Mouse (Mus musculus): Measurements from ENCODE around the gene Cd28. TPM values are rescaled to one million over a fixed set of nuclear protein-coding genes. Genes with fewer than 3 reads are reported as not detected.

The Cd28 gene
- polyA plus RNA-seq, 1 experiment from 2014 or later = 0.13 TPM

- H3K4me3 ChIP-seq (ENCODE audit: low read depth, low read length) = no peak overlapping the region
- 90% methylated on average over 2 of the region's 2 CpGs for WGBS
- H3K27ac ChIP-seq (ENCODE audit: low read depth, low read length) = no peak overlapping the region
- no peaks in the 10 kb centered on the region for H3K9me3 ChIP-seq (ENCODE audit: control insufficient read depth)
- no peak for TF ChIP-seq CTCF (IDR thresholded peaks at IDR 0.05; ENCODE audit: low read depth)
- no peak for ATAC-seq
- H3K27me3 ChIP-seq (replicated peaks; ENCODE audit: control insufficient read depth, insufficient read depth, low read length) = no peaks in the 10 kb centered on the region
- H3K36me3 ChIP-seq (ENCODE audit: control insufficient read depth, insufficient read depth) = no peaks in the 10 kb centered on the region
- H3K9ac ChIP-seq (ENCODE audit: low read depth, low read length) = no peak overlapping the region
- no peaks in the 10 kb centered on the region for H3K4me1 ChIP-seq (replicated peaks; ENCODE audit: control insufficient read depth, insufficient read depth, low read length)
- H3K4me2 ChIP-seq (replicated peaks; ENCODE audit: low read depth) = no peak overlapping the region
Observed at GRCm38 (mm10) chr1:60731940-60732339, 15.3 kb downstream of the Cd28 start.

GRCm38 (mm10) chr1:60735072-60735907 is 18.7 kb downstream of the Cd28 start:
- Histone ChIP-seq H3K27me3 (replicated peaks; ENCODE audit: control insufficient read depth, insufficient read depth, low read length) (no peaks in the 10 kb centered on the region), H3K4me1 (replicated peaks; ENCODE audit: control insufficient read depth, insufficient read depth, low read length) (no peaks in the 10 kb centered on the region), H3K4me2 (replicated peaks; ENCODE audit: low read depth) (no peak overlapping the region), H3K9ac (ENCODE audit: low read depth, low read length) (no peak overlapping the region), H3K27ac (ENCODE audit: low read depth, low read length) (no peak overlapping the region), H3K4me3 (ENCODE audit: low read depth, low read length) (no peak overlapping the region), H3K9me3 (ENCODE audit: control insufficient read depth) (no peaks in the 10 kb centered on the region), H3K36me3 (ENCODE audit: control insufficient read depth, insufficient read depth) (no peaks in the 10 kb centered on the region)
- 51% methylated on average over 12 of the region's 12 CpGs for WGBS
- no peak for ATAC-seq
- TF ChIP-seq CTCF (IDR thresholded peaks at IDR 0.05; ENCODE audit: low read depth) = no peak; the same call in 1 of the 2 replicates

GRCm38 (mm10) chr1:60735908-60736280 is 19.3 kb downstream of the Cd28 start:
- TF ChIP-seq CTCF (IDR thresholded peaks at IDR 0.05; ENCODE audit: low read depth) = no peak
- Histone ChIP-seq H3K4me3 (ENCODE audit: low read depth, low read length) (no peak overlapping the region), H3K9ac (ENCODE audit: low read depth, low read length) (no peak overlapping the region), H3K9me3 (ENCODE audit: control insufficient read depth) (no peaks in the 10 kb centered on the region), H3K36me3 (ENCODE audit: control insufficient read depth, insufficient read depth) (no peaks in the 10 kb centered on the region), H3K4me2 (replicated peaks; ENCODE audit: low read depth) (no peak overlapping the region), H3K4me1 (replicated peaks; ENCODE audit: control insufficient read depth, insufficient read depth, low read length) (no peaks in the 10 kb centered on the region), H3K27ac (ENCODE audit: low read depth, low read length) (no peak overlapping the region), H3K27me3 (replicated peaks; ENCODE audit: control insufficient read depth, insufficient read depth, low read length) (no peaks in the 10 kb centered on the region)
- 78% methylated on average over 7 of the region's 7 CpGs for WGBS
- no peak for ATAC-seq

GRCm38 (mm10) chr1:60744266-60744665 is 27.7 kb downstream of the Cd28 start:
- Histone ChIP-seq H3K4me2 (replicated peaks; ENCODE audit: low read depth) (no peak overlapping the region), H3K4me1 (replicated peaks; ENCODE audit: control insufficient read depth, insufficient read depth, low read length) (no peaks in the 10 kb centered on the region), H3K4me3 (ENCODE audit: low read depth, low read length) (no peak overlapping the region), H3K36me3 (ENCODE audit: control insufficient read depth, insufficient read depth) (no peaks in the 10 kb centered on the region), H3K9me3 (ENCODE audit: control insufficient read depth) (no peaks in the 10 kb centered on the region), H3K27ac (ENCODE audit: low read depth, low read length) (no peak overlapping the region), H3K9ac (ENCODE audit: low read depth, low read length) (no peak overlapping the region), H3K27me3 (replicated peaks; ENCODE audit: control insufficient read depth, insufficient read depth, low read length) (no peaks in the 10 kb centered on the region)
- WGBS = 78% methylated on average over 1 of the region's 1 CpGs
- TF ChIP-seq CTCF (IDR thresholded peaks at IDR 0.05; ENCODE audit: low read depth) = no peak
- ATAC-seq = no peak

GRCm38 (mm10) chr1:60745664-60746063 is 29.1 kb downstream of the Cd28 start:
- no peak for ATAC-seq
- Histone ChIP-seq H3K27ac (ENCODE audit: low read depth, low read length) (no peak overlapping the region), H3K9me3 (ENCODE audit: control insufficient read depth) (no peaks in the 10 kb centered on the region), H3K27me3 (replicated peaks; ENCODE audit: control insufficient read depth, insufficient read depth, low read length) (no peaks in the 10 kb centered on the region), H3K4me1 (replicated peaks; ENCODE audit: control insufficient read depth, insufficient read depth, low read length) (no peaks in the 10 kb centered on the region), H3K36me3 (ENCODE audit: control insufficient read depth, insufficient read depth) (no peaks in the 10 kb centered on the region), H3K9ac (ENCODE audit: low read depth, low read length) (no peak overlapping the region), H3K4me3 (ENCODE audit: low read depth, low read length) (no peak overlapping the region), H3K4me2 (replicated peaks; ENCODE audit: low read depth) (no peak overlapping the region)
- WGBS = 49% methylated on average over 7 of the region's 7 CpGs
- TF ChIP-seq CTCF (IDR thresholded peaks at IDR 0.05; ENCODE audit: low read depth) = no peak

- 73% methylated on average over 2 of the region's 2 CpGs for WGBS
- Histone ChIP-seq H3K9ac (ENCODE audit: low read depth, low read length) (no peak overlapping the region), H3K4me1 (replicated peaks; ENCODE audit: control insufficient read depth, insufficient read depth, low read length) (no peaks in the 10 kb centered on the region), H3K9me3 (ENCODE audit: control insufficient read depth) (no peaks in the 10 kb centered on the region), H3K4me3 (ENCODE audit: low read depth, low read length) (no peak overlapping the region), H3K27me3 (replicated peaks; ENCODE audit: control insufficient read depth, insufficient read depth, low read length) (no peaks in the 10 kb centered on the region), H3K4me2 (replicated peaks; ENCODE audit: low read depth) (no peak overlapping the region), H3K27ac (ENCODE audit: low read depth, low read length) (no peak overlapping the region), H3K36me3 (ENCODE audit: control insufficient read depth, insufficient read depth) (no peaks in the 10 kb centered on the region)
- TF ChIP-seq CTCF (IDR thresholded peaks at IDR 0.05; ENCODE audit: low read depth) = no peak
- ATAC-seq = no peak
Observed at GRCm38 (mm10) chr1:60746153-60746552, 29.6 kb downstream of the Cd28 start.

Data from intestine, postnatal 0 days (tissue).